Comparison of ENCODE assay signal across 9 mouse cellular contexts in genomic region chr9:60616946-60617345, GRCm38 (mm10).
A peak's percentile ranks its signal among the peaks of the same experiment; 100 is the strongest.
DNase-seq lines count a peak whose midpoint lies in the region; TF ChIP-seq lines count a peak whose summit lies in the region.
"Had no signal": no experiment of that assay in that cellular context is flagged by ENCODE, and none has a peak within 500 bp of the region (broad histone marks: within the 10 kb centered on the region; RNA-seq: fewer than 3 reads in every experiment).

No protein-coding gene starts in this region.

- peak overlapping the region; percentile 15; the same call in 1 of the 2 replicates for H3K27ac ChIP-seq in layer of hippocampus, adult 2 months
- H3K27ac ChIP-seq: midbrain, embryonic 12.5 days had no signal

- TF ChIP-seq CTCF in layer of hippocampus, adult 2 months (conservative IDR thresholded peaks at IDR 0.05) = no peak

- no peak for DNase-seq in layer of hippocampus, adult 2 months (ENCODE audit: low spot score in 2 of 2)
- no peak for DNase-seq in layer of hippocampus, postnatal 36 days
- DNase-seq in brain, adult 2 months (ENCODE audit: low read depth, low spot score) = peak; percentile 63
- peak; percentile 48 to 51 for DNase-seq in heart, adult 9 months (ENCODE audit: low spot score in 2 of 2)
- peak; percentile 26 to 55 for DNase-seq in lung, postnatal 4 days
- DNase-seq in retina, embryonic 14.5 days (ENCODE audit: low spot score) = no peak
- DNase-seq in left cerebral cortex, postnatal 4 days = no peak
- no peak for DNase-seq in layer of hippocampus, postnatal 25 days (ENCODE audit: extremely low spot score in 1 of 2, low spot score in 1 of 2)

- intact Hi-C loops in left cerebral cortex, postnatal 4 days (cut with DNase I) = no loop called here

- no peak overlapping the region; the same call in 1 of the 2 replicates for H3K4me3 ChIP-seq in layer of hippocampus, adult 2 months
- H3K4me3 ChIP-seq: midbrain, embryonic 12.5 days had no signal

Comparison
In these comparisons a context has a peak if more than half of its experiments do, and no peak if none do; other contexts are left out.
1. DNase-seq: peak in brain, adult 2 months (single experiment), heart, adult 9 months (2 of 2) and lung, postnatal 4 days (2 of 2); none in layer of hippocampus, adult 2 months (0 of 2), layer of hippocampus, postnatal 36 days (0 of 2), retina, embryonic 14.5 days (single experiment), left cerebral cortex, postnatal 4 days (single experiment) and layer of hippocampus, postnatal 25 days (0 of 2).